Mouse (Mus musculus): ENCODE data around the gene Lgmn.

Gene Lgmn

DNA sequence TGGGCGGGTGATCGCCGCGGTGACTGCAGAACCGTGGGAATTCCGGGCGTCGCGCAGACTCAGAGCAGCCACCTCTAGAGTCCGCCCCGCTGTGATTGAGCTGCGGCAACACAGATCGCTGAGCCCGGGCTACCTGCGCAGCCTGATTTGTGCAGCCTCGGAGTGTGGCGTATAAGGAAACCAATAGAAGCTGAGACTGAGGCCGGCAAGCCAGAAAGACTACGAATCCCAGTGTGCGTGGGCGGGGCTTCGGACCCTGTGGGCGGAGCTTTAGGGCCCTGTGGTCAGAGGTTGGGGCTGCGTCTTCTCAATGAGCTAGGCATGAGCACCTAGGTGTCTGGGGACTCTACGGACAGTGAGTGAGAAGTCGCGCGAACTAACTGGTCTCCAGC lies at the start of gene Lgmn:
TSS of gene Lgmn (minus strand) at position 182 of the 392 bp plus-strand sequence.
- peak; percentile 98 for DNase-seq (ENCODE audit: low spot score in 2 of 2)

- DNase-seq (ENCODE audit: low spot score in 2 of 2), result no peak
Observed at GRCm38 (mm10) chr12:102484946-102485345, 45.3 kb upstream of the Lgmn start.

DNA sequence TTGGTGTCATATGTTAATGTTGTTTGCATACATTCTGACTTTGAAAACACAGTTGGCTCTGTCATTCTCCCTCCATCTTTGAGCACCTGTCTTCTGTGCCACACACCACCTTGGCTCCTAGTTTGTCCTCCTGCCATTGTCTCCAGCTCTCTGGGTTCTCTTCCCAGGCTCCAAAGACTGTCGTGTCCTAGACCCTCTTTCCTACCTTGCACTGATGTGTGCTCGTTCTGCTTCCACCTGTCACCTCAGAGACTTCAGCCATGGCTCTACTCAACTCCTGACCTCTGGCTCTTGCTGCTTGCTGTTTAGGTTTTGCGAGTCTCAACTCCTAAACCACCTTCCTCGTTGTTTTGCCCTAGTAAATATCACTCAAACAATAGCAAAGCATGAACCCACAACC lies 40.9 kb upstream of the Lgmn start:
- DNase-seq (ENCODE audit: low spot score in 2 of 2), result no peak

DNA sequence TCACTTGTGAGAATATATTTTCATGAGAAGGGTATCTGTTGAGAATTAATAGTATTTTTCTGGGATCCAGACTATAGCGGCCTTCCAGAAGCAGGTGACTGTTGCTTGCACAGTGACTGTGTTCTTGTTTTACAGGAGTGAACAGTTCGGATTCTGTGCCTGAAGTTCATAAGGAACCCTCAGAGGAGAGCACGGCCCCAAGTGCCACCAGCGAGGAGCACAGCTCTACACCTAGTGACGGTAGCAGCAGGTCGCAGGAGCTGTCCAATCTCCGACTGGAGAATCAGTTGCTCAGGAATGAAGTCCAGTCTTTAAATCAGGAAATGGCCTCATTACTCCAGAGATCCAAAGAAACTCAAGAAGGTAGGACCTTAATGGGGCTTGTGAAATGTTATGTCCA lies 34.8 kb upstream of the Lgmn start:
- no peak for DNase-seq (ENCODE audit: low spot score in 2 of 2)

DNA sequence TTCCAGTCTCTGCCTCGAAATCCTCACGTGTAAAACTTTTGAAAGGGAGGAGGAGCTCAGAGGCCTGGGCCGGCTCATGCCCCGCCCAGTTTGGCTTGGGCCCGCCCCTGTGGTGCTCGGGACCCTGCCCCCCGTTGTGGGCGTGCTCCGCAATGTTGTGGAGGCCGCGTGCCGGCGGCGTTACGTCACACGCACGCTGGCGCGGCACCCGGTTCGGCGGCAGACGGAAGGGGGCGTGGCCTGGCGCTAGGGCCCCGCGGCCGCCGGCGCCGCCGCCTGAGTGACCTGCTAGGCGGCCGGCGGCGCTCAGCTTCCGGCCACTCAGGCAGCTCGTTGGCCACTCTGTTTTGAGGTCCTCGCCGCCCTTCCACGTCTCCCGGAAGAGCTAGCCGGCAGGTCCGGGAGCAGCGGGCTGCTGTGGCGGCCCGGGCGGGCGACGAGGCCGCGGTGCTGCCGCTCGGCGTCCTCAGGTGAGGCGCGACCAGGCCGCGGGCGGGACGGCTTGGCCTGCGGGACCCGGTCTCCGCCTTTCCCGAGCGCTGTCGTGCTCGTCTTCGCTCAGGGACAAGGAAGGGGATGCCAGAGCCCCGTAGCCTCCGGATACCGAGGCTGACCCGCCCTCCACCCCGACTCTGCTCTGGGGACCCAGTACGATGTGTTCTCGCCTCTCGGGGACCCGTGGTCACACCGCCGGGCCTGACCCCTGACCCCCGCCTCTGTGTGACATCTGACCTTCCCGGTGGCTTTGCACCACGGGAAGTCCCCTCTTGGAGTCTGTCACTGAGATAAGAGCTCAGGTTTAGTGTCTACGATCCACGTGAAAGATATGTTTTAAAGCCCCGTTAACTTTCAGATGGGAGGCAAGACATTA lies 29.5 kb upstream of the Lgmn start, which contains the start of gene Golga5:
TSS of gene Golga5 (plus strand) at position 242 of the 871 bp plus-strand sequence.
- DNase-seq (ENCODE audit: low spot score in 2 of 2), result peak; percentile 89 to 95

DNA sequence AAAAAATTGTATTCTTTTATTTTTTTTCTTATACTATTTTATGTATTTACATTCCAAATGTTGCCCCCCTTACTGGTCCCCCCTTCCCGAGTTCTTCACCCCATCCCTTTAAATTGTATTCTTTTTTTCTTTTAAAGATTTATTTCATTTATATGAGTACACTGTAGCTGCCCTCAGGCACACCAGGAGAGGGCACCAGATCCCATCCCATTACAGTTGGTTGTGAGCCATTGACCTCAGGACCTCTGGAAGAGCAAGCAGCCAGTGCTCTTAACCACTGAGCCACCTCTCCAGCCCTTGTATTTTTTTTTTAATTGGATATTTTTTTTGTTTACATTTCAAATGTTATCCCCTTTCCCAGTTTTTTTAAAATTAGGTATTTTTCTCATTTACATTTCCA lies 28.5 kb upstream of the Lgmn start:
- DNase-seq (ENCODE audit: low spot score in 2 of 2), result no peak

GRCm38 (mm10) chr12:102464650-102465049 lies 25.0 kb upstream of the Lgmn start:
- DNase-seq (ENCODE audit: low spot score in 2 of 2), result no peak

GRCm38 (mm10) chr12:102461177-102461576 lies 21.6 kb upstream of the Lgmn start:
- no peak for DNase-seq (ENCODE audit: low spot score in 2 of 2)

DNA sequence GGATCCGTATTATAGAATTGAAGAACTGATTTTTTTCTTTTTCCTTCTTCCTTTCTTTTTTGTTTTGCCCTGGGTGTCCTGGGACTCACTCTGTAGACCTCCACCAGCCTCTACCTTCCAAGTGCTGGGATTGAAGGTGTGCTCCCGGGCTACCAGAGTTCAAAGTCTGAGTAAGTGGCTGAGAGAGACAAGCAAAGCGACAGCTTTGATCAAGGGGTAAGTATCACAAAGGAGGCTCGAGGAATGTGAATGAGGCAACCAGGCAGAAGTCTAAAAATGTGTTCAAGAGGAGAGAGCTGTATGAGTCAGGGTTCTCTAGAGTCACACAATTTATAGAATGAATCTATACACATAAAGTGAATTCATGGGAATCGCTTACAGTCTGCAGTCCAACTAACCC lies 20.4 kb upstream of the Lgmn start:
- no peak for DNase-seq (ENCODE audit: low spot score in 2 of 2)

DNA sequence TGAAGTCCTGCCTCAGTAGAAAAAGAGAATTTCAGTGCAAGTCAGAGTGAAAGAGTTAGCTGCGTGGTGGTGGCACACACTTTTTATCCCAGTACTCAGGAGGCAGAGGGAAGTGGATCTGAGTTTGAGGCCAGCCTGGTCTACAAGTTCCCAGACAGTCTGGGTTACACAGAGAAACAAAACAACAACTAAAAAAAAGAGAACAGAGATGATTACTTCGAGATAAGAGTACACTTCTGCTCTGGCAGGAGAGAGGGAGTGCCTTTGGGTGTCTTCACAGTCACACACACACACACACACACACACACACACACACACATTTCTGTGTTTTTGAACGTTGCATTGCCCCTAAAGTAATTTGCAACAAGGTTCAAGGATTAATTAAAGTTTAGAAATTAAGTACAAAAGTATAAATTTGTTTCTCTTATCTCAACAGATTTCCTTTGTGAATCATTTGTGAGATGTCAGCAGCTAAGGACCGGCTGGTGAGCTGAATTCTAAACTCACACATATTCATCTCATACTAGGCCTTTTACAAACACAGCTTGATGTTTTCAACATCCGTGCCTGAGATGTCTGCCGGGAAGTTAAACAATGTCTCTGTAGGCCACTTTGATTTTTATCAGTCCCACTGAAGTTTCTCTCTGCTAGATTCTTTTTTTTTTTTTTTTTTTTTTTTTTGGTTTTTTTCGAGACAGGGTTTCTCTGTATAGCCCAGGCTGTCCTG lies 17.0 kb upstream of the Lgmn start:
- DNase-seq (ENCODE audit: low spot score in 2 of 2), result no peak

GRCm38 (mm10) chr12:102453581-102453980 lies 14.0 kb upstream of the Lgmn start:
- DNase-seq (ENCODE audit: low spot score in 2 of 2), result no peak

- no peak for DNase-seq (ENCODE audit: low spot score in 2 of 2)
Observed at GRCm38 (mm10) chr12:102451126-102451851, 11.7 kb upstream of the Lgmn start.

DNA sequence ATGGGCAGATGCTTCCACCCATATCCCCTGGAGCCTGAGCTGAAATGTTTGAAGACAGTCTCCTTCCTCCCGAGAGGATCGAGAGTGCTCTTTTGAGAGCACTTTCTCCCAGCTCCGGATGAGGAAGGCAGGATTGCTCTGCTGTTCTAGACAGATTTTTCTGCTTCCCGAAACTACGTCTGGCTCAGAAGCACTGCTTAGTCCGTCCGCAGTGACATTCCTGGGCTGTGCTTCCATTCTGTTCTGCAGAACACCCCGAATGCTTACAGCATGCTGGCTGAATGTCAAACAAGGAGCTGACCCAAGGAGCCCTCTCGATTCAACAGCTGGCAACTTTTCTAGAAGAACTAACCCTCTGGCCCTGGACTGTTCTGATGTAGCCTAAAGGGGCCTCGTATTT lies 10.8 kb upstream of the Lgmn start:
- DNase-seq (ENCODE audit: low spot score in 2 of 2), result no peak

- DNase-seq (ENCODE audit: low spot score in 2 of 2), result no peak
Observed at GRCm38 (mm10) chr12:102445436-102445835, 5.8 kb upstream of the Lgmn start.

DNA sequence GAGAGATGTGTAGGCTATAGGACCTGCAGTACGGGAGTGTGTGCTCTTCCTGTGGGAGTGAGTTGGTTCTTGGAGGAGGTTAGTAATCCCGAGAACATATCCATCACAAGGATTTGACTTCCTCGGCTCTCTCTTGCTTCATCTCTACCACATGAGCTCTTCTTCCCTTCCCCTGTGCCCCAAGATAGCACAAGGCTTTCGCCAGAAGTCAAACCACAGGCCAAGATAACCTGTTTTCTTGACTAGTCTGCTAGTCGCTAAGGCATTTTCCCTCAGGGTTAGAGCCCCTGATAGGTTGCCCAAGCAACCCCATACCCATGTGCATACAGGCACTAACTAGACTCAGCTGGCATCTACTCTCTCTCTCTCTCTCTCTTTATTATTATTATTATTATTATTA lies 4.1 kb upstream of the Lgmn start:
- DNase-seq (ENCODE audit: low spot score in 2 of 2), result no peak

- no peak for DNase-seq (ENCODE audit: low spot score in 2 of 2)
Observed at GRCm38 (mm10) chr12:102442639-102443038, 3.0 kb upstream of the Lgmn start.

- DNase-seq (ENCODE audit: low spot score in 2 of 2), result no peak
Observed at GRCm38 (mm10) chr12:102441141-102441540, 1.5 kb upstream of the Lgmn start.

DNA sequence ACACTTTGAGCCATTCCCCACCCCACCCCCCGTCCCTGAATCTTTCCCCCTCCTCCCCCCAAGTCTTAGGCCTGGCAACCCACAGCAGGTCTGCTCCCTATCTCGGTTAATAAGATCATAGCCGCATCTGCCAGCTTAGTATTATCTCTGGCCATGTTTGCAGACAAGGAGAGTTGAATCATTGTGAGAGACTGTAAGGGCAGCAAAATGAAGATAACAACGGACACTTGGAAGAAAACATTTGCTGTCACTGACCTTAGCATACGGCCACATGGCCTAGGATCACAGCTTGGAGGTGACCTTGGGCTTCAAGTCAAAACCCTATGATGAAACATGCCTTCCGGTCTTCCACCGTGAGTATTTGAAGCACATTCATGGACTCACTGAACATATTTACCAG lies 938 bp upstream of the Lgmn start:
- DNase-seq (ENCODE audit: low spot score in 2 of 2), result no peak

GRCm38 (mm10) chr12:102438983-102439631 lies 506 bp downstream of the Lgmn start:
- DNase-seq (ENCODE audit: low spot score in 2 of 2), result no peak

DNA sequence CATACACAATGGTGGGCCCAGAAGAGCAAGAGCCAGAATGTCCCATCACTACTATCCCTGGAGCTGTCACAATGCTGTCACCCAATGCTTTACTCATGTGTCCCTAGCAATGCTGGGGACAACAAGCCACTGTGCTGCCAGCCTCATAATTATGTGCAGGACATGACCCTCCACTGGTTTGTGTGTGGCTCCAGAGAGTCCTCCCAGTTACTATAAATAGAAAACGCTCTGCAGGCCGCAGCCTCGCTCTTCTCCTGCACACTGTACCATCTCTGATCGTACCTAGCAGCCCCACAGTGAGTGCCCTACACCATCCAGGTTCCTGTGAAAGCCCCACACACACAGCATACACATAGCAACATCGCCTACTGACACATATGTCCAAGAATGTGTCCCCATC lies 1.7 kb downstream of the Lgmn start:
- DNase-seq (ENCODE audit: low spot score in 2 of 2), result no peak

DNA sequence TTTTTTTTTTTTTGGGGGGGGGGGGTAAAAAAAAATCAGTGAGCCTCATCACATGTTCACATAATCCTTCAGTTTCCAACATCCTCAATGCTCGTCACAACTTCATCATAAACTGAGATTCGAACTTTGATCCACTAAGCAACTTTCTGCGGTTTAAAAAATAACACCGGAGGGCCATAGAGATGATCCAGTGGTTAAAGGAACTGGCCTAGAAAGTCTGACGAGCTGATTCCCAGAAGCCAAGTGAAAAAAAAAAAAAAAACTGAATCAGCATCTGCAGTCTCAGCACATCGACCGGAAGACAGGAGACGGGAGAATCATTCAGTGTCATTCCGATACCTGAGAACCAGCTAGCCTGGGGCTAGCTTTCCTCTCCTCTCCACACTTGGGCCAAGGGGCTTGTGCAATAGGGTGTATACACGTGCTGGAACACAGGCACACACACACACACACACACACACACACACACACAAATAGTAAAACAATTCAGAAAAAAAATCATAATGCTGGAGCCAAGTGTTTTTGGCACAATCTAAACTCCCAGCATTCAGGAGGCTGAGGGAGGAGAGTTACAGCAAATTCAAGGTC lies 2.6 kb downstream of the Lgmn start:
- DNase-seq (ENCODE audit: low spot score in 2 of 2), result no peak
